Mouse (Mus musculus) kidney, adult 2 months (tissue): ENCODE data around the gene Sik3. TPM values are rescaled to one million over a fixed set of nuclear protein-coding genes. Genes with fewer than 3 reads are reported as not detected.

ENCODE experiments used
- DNase-seq: peaks from one replicate; pipeline ENCODE4 v3.0.0; 2021
- H3K27ac ChIP-seq: fragments of 200-500 bp; 2 replicates; pipeline ENCODE4 v1.5.1; 2012; ENCODE audit warnings: low read depth, low read length, control low read depth, inconsistent platforms; ENCODE audit not compliant: insufficient read depth
- H3K27me3 ChIP-seq: fragments of 200-500 bp; replicated peaks from 2 replicates; pipeline ENCODE4 v1.6.1; 2012; ENCODE audit warnings: mild to moderate bottlenecking, moderate library complexity, low read length, inconsistent platforms; ENCODE audit not compliant: control insufficient read depth, insufficient read depth
- H3K36me3 ChIP-seq: fragments of 200-500 bp; 2 replicates; pipeline ENCODE4 v1.6.1; 2012; ENCODE audit warnings: mild to moderate bottlenecking, moderate library complexity, low read length, inconsistent platforms; ENCODE audit not compliant: control insufficient read depth, insufficient read depth
- H3K4me1 ChIP-seq: fragments of 200-500 bp; 2 replicates; pipeline ENCODE4 v1.6.1; 2011; ENCODE audit warnings: low read length; ENCODE audit not compliant: control insufficient read depth, insufficient read depth
- H3K4me3 ChIP-seq: fragments of 200-500 bp; 2 replicates; pipeline ENCODE4 v1.5.1; 2011; ENCODE audit warnings: mild to moderate bottlenecking, low read depth, low read length, control low read depth; ENCODE audit not compliant: insufficient read depth
- CTCF ChIP-seq: fragments of 200-500 bp; conservative IDR thresholded peaks from 2 replicates; pipeline ENCODE4 v1.5.1; 2011; ENCODE audit warnings: low read depth, mild to moderate bottlenecking, control low read depth, low read length, moderate library complexity, mixed read lengths; ENCODE audit not compliant: insufficient read depth, insufficient read length
- POLR2A ChIP-seq: fragments of 200-500 bp; IDR thresholded peaks from one replicate; pipeline ENCODE4 v1.6.1; 2011; ENCODE audit warnings: low read depth, low read length, control low read depth
- WGBS: fragments of 180-500 bp; shearing (Covaris S2); methylation state at CpG from one replicate; pipeline ENCODE4 v1.1.7; 2018; 5-methylcytosine and 5-hydroxymethylcytosine counted together
- polyA plus RNA-seq: library from polyadenylated mRNA; depleted of rRNA; stranded (reverse); fragments of >200 nt; gene quantifications from 2 replicates; pipeline ENCODE4 v1.2.3, GENCODE M21; 2012

Gene Sik3
- polyA plus RNA-seq, 1 experiment, result 32.2 TPM

- Histone ChIP-seq H3K27ac (peak overlapping the region; percentile 73), H3K4me1 (peaks cover 11% of the 10 kb centered on the region; the same call in 1 of the 2 replicates), H3K36me3 (no peaks in the 10 kb centered on the region), H3K4me3 (peak overlapping the region; percentile 81), H3K27me3 (no peaks in the 10 kb centered on the region)
- TF ChIP-seq CTCF, result no peak
- TF ChIP-seq POLR2A, result peak; percentile 10
- peak; percentile 92 for DNase-seq
- under 1% methylated on average over 73 of the region's 76 CpGs for WGBS
These were observed 28.0 kb upstream of the Sik3 start for GRCm38 (mm10) chr9:45984409-45985228.

GRCm38 (mm10) chr9:45985229-45985567 lies 27.4 kb upstream of the Sik3 start:
- no peaks in the 10 kb centered on the region for H3K36me3 ChIP-seq
- H3K27me3 ChIP-seq, result no peaks in the 10 kb centered on the region
- TF ChIP-seq POLR2A (no peak), CTCF (no peak)
- peak overlapping the region; percentile 81 for H3K4me3 ChIP-seq
- WGBS, result 0% methylated on average over 4 of the region's 4 CpGs
- H3K27ac ChIP-seq, result peak overlapping the region; percentile 73
- H3K4me1 ChIP-seq, result peaks cover 11% of the 10 kb centered on the region; the same call in 1 of the 2 replicates
- DNase-seq, result peak; percentile 76

GRCm38 (mm10) chr9:45999009-45999408 lies 13.6 kb upstream of the Sik3 start:
- Histone ChIP-seq H3K27me3 (no peaks in the 10 kb centered on the region), H3K4me3 (no peak overlapping the region), H3K4me1 (no peaks in the 10 kb centered on the region), H3K27ac (no peak overlapping the region), H3K36me3 (no peaks in the 10 kb centered on the region)
- WGBS, result 78% methylated on average over 4 of the region's 4 CpGs
- TF ChIP-seq CTCF (no peak), POLR2A (no peak)
- no peak for DNase-seq

GRCm38 (mm10) chr9:46003729-46004128 lies 8.9 kb upstream of the Sik3 start:
- no peak overlapping the region for H3K4me3 ChIP-seq
- TF ChIP-seq CTCF (peak; percentile 86), POLR2A (no peak)
- no peaks in the 10 kb centered on the region for H3K36me3 ChIP-seq
- no peak overlapping the region for H3K27ac ChIP-seq
- DNase-seq, result peak; percentile 74
- WGBS, result 6% methylated on average over 7 of the region's 7 CpGs
- no peaks in the 10 kb centered on the region for H3K4me1 ChIP-seq
- H3K27me3 ChIP-seq, result no peaks in the 10 kb centered on the region

- H3K27me3 ChIP-seq, result no peaks in the 10 kb centered on the region
- no peaks in the 10 kb centered on the region for H3K4me1 ChIP-seq
- no peak overlapping the region for H3K4me3 ChIP-seq
- H3K27ac ChIP-seq, result no peak overlapping the region
- WGBS, result 72% methylated on average over 3 of the region's 3 CpGs
- TF ChIP-seq POLR2A, result no peak
- no peak for TF ChIP-seq CTCF
- no peaks in the 10 kb centered on the region for H3K36me3 ChIP-seq
- no peak for DNase-seq
These were observed 8.1 kb upstream of the Sik3 start for GRCm38 (mm10) chr9:46004529-46004928.

- 78% methylated on average over 5 of the region's 5 CpGs for WGBS
- TF ChIP-seq CTCF, result no peak
- TF ChIP-seq POLR2A, result no peak
- DNase-seq, result no peak
- Histone ChIP-seq H3K4me1 (no peaks in the 10 kb centered on the region), H3K36me3 (no peaks in the 10 kb centered on the region), H3K27ac (no peak overlapping the region), H3K4me3 (no peak overlapping the region), H3K27me3 (no peaks in the 10 kb centered on the region)
These were observed 6.4 kb upstream of the Sik3 start for GRCm38 (mm10) chr9:46006224-46006623.

- no peaks in the 10 kb centered on the region for H3K27me3 ChIP-seq
- H3K4me1 ChIP-seq, result peaks cover 6% of the 10 kb centered on the region; the same call in 1 of the 2 replicates
- H3K4me3 ChIP-seq, result no peak overlapping the region
- H3K27ac ChIP-seq, result no peak overlapping the region
- TF ChIP-seq CTCF, result no peak
- no peak for TF ChIP-seq POLR2A
- DNase-seq, result no peak
- no peaks in the 10 kb centered on the region for H3K36me3 ChIP-seq
- WGBS, result 82% methylated on average over 7 of the region's 7 CpGs
These were observed 3.5 kb upstream of the Sik3 start for GRCm38 (mm10) chr9:46008931-46009668.

GRCm38 (mm10) chr9:46009669-46009983 lies 3.0 kb upstream of the Sik3 start:
- Histone ChIP-seq H3K27ac (no peak overlapping the region), H3K4me3 (no peak overlapping the region), H3K36me3 (no peaks in the 10 kb centered on the region), H3K4me1 (peaks cover 8% of the 10 kb centered on the region; the same call in 1 of the 2 replicates), H3K27me3 (no peaks in the 10 kb centered on the region)
- no peak for DNase-seq
- WGBS, result 70% methylated on average over 1 of the region's 1 CpGs
- TF ChIP-seq POLR2A (no peak), CTCF (no peak)
